Mouse (Mus musculus) activated CD4-positive, CD25-positive, alpha-beta regulatory T cell, adult 4 months (primary cell): ENCODE data around the gene Cul4b. TPM values are rescaled to one million over a fixed set of nuclear protein-coding genes. Genes with fewer than 3 reads are reported as not detected.
"Not testable (repeated sequence)": the region's sequence is repeated elsewhere in the genome, so short reads cannot be mapped to it uniquely, and the experiment has no call there.

Source experiments
- ATAC-seq: one replicate; pipeline ENCODE4 v1.8.0; 2017
- polyA plus RNA-seq, 2 experiments: library from polyadenylated mRNA; unstranded; fragments of 100-300 nt; shearing (Covaris generic); gene quantifications; one replicate each; pipeline ENCODE4 v1.2.1; 2017

Gene Cul4b
- polyA plus RNA-seq: 10 to 100 TPM; 27.8 to 38.4 TPM

GRCm38 (mm10) chrX:38576078-38576477 is at the start of gene Cul4b:
Gene Cul4b, minus strand, starts transcription at chrX:38576196.
- ATAC-seq: no peak

- peak; percentile 60 for ATAC-seq
These were observed 25.0 kb upstream of the Cul4b start for GRCm38 (mm10) chrX:38600995-38601369.

- peak; percentile 96 for ATAC-seq
These were observed 24.4 kb upstream of the Cul4b start, which contains the start of gene Mcts1 for GRCm38 (mm10) chrX:38600177-38600994. Gene Mcts1, plus strand, starts transcription at chrX:38600578.

GRCm38 (mm10) chrX:38593180-38593889 is 17.3 kb upstream of the Cul4b start:
- ATAC-seq: no peak

GRCm38 (mm10) chrX:38591749-38592148 is 15.8 kb upstream of the Cul4b start:
- ATAC-seq: no peak

- no peak for ATAC-seq
These were observed 13.8 kb upstream of the Cul4b start for GRCm38 (mm10) chrX:38589827-38590226.

- no peak for ATAC-seq
These were observed 7.3 kb upstream of the Cul4b start for GRCm38 (mm10) chrX:38583261-38583660.

GRCm38 (mm10) chrX:38581140-38581539 is 5.1 kb upstream of the Cul4b start:
- no peak for ATAC-seq

GRCm38 (mm10) chrX:38566521-38567205 is 9.3 kb downstream of the Cul4b start:
- no peak for ATAC-seq

- no peak for ATAC-seq
These were observed 10.8 kb downstream of the Cul4b start for GRCm38 (mm10) chrX:38565176-38565542.

GRCm38 (mm10) chrX:38564542-38565175 is 11.3 kb downstream of the Cul4b start:
- ATAC-seq: peak; percentile 81

GRCm38 (mm10) chrX:38563941-38564541 is 12.0 kb downstream of the Cul4b start:
- ATAC-seq: peak; percentile 29

- ATAC-seq: peak; percentile 40
These were observed 22.7 kb downstream of the Cul4b start for GRCm38 (mm10) chrX:38553255-38553654.

- no peak for ATAC-seq
These were observed 61.4 kb downstream of the Cul4b start for GRCm38 (mm10) chrX:38514556-38514955.

GRCm38 (mm10) chrX:38504846-38505245 is 71.2 kb downstream of the Cul4b start:
- no peak for ATAC-seq

GRCm38 (mm10) chrX:38502182-38502581 is 73.8 kb downstream of the Cul4b start:
- ATAC-seq: not testable (repeated sequence)

- not testable (repeated sequence) for ATAC-seq
These were observed 90.5 kb downstream of the Cul4b start for GRCm38 (mm10) chrX:38485464-38485863.

Other genes with a start within 250 kb of the Cul4b start
- gene Lamp2, start 119.7 kb downstream of the Cul4b start, polyA plus RNA-seq: 10 to 100 TPM; 74.5 to 77.5 TPM
- gene Mcts1, start 24.4 kb upstream of the Cul4b start, polyA plus RNA-seq: 100 to 1,000 TPM; 124 to 127 TPM
- 10 to 100 TPM; 23.5 to 28.0 TPM for gene C1galt1c1, start 58.9 kb upstream of the Cul4b start, polyA plus RNA-seq
- not detected for gene 6030498E09Rik, start 196.5 kb upstream of the Cul4b start, polyA plus RNA-seq